Mouse (Mus musculus) adrenal gland, postnatal 10 days (tissue): ENCODE data around the gene Tm4sf19. TPM values are rescaled to one million over a fixed set of nuclear protein-coding genes. Genes with fewer than 3 reads are reported as not detected.

Source experiments
- DNase-seq: peaks from one replicate; pipeline ENCODE4 v3.0.0; 2021; ENCODE audit warnings: mixed read lengths
- long read RNA-seq, 2 experiments: library from polyadenylated mRNA; stranded (forward); transcript quantifications; one replicate each; pipeline ENCODE4 v2.0.0; 2021
- total RNA-seq, 2 experiments: library from RNA; stranded (reverse); gene quantifications; 2 replicates each; pipeline ENCODE4 v1.2.3; 2021

Tm4sf19 gene
- under 1 TPM in 1 of 2 experiments, not detected in 1; 0.42 TPM for total RNA-seq
- long read RNA-seq, experiment 1: 0 reads
- long read RNA-seq, experiment 2: 0 reads

- peak; percentile 13 for DNase-seq
These were observed at the start of gene Tm4sf19 for GRCm38 (mm10) chr16:32400267-32400666. Gene Tm4sf19, plus strand, starts transcription at chr16:32400506.

- no peak for DNase-seq
These were observed 49.5 kb upstream of the Tm4sf19 start for GRCm38 (mm10) chr16:32350776-32351175.

DNA sequence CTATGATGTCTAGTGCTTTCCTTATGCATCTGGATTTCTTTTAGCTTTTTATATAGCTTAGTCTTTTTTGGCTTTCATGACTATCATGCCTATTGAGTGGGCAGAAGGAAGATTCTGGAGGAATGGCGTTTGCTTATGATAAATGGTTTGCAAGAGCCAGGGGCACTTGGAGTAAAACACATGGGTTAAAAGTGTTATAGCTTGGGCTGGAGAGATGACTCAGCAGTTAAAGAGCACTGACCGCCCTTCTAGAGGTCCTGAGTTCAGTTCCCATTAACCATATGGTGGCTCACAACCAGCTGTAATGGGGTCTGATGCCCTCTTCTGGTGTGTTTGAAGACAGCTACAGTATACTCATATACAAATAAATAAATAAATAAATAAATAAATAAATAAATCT, 36.8 kb upstream of the Tm4sf19 start:
- DNase-seq: no peak

DNA sequence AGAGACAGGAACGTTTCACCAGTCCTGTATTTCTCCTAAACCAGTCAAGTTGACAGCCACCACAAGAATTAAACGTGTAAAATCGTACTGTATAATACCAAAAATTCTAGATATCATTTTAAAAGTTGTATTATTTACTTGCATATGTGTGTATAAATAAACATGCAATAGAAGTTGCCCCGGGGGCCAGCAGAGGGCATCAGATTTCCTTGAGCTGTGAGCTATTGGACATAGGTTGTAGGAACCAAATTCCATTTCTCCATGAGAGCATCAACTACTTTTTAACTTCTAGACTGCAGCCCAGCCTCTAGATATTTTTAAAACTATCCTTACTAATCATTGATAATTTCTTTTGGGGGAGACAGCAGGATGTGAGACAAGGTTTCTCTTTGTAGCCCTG, 29.0 kb upstream of the Tm4sf19 start:
- DNase-seq: peak; percentile 66

GRCm38 (mm10) chr16:32379575-32379974, 20.7 kb upstream of the Tm4sf19 start:
- DNase-seq: no peak

DNA sequence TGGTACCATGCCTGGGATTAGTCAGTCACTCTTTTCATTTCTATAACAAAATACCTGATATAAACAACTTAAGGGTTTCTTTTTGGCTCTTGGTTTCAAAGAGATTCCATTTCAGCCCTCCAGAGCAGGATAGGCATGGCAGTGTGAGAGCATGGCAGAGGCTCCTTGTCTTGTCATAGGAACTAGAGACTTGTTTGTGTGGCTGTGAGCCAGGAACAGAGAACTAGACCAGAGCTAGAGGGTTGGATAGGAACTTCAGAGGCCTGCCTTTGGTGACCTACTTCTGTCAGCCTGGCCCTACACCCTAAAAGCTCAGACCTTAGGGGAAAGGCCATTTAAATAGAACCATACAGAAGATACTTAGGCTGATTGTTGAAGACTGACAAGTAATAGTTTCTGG, 17.4 kb upstream of the Tm4sf19 start:
- DNase-seq: no peak

GRCm38 (mm10) chr16:32384885-32385284, 15.4 kb upstream of the Tm4sf19 start:
- DNase-seq: no peak

GRCm38 (mm10) chr16:32386826-32387225, 13.5 kb upstream of the Tm4sf19 start:
- no peak for DNase-seq

DNA sequence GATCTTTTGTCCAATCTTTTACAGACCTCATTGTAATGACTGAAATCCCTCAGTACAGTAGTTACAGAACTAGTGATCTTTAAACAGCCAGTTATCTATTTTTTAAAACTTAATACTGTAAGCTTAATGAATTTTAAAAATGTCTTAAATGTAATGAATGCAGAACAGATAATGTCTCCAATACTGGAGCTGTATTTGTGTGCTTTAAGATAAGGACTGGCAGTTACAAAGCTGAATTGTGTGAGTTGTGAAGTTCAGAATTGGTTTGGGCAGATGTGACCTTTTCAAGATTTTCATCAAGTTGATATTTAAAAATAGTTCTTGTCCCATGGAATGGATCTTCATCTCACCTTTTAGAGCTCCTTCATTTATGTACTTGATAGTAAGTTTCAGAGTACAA, 11.3 kb upstream of the Tm4sf19 start:
- no peak for DNase-seq

- no peak for DNase-seq
These were observed 10.5 kb upstream of the Tm4sf19 start for GRCm38 (mm10) chr16:32389841-32390240.

GRCm38 (mm10) chr16:32390882-32391281, 9.4 kb upstream of the Tm4sf19 start:
- DNase-seq: no peak

- DNase-seq: no peak
These were observed 4.4 kb upstream of the Tm4sf19 start for GRCm38 (mm10) chr16:32395679-32396540.

DNA sequence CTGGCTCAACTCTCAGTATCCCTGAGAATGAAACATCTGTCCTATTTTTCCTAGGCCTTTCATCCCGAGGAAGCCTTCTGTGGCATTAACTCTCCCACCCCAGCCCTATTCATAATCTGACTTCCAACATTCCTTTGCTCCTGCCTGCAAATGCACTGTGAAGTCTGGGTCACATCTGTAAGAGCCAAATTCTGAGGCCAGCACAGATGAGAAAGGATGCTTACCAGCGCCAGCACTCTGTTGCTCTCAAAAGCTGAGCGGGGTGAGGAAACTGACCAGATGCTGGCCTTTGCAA, 3.8 kb upstream of the Tm4sf19 start:
- DNase-seq: no peak

- no peak for DNase-seq
These were observed 2.1 kb upstream of the Tm4sf19 start for GRCm38 (mm10) chr16:32398206-32398605.

DNA sequence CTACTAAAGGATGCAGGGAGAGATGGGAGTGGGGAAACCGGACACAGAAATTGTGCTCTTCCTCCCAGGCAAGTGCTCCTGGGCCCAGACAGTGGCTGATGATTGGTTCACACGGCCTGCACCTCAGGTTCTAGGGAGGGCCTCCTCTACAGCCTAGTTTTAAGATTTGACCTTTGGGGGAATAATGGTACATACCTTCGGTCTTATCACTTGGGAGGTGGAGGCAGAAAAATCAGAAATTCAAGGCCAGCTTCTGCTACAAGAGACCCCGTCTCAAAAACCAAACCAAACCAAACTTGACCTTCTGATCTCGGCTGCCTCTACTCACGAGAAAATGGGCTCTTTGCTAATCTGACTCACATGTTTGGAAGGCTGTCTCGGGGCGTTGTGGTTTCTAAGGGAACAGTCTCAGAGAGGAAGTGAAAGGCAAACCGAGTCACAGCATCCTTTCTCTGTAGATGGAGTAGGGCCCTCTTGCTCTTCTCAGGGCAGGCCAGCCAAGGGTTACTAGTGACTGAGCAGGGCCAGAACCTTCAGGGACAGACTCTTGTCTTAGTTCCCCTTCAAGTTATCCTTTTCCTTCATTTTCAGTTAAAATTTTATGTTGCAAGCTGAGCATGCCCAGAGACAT, 1.1 kb downstream of the Tm4sf19 start:
- DNase-seq: no peak

DNA sequence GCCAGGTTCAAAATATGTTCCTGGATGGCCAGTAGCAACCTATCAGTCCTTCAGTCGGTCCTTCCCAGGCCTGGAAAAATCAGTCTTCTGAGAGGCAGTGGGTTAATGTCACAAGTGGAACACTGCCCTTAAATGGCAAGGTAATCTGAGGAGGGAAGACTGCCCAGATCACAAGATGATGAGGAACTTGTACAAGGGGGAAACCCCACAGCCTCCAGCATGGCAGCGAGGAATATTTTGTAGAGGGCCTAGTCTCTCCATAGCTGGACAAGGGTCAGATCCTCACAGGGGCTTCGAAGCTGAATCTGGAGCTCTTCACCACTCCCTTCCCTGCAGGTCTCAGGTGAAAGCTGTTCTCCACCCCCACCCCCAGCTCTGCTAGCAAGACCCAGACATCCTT, 2.5 kb downstream of the Tm4sf19 start:
- no peak for DNase-seq

DNA sequence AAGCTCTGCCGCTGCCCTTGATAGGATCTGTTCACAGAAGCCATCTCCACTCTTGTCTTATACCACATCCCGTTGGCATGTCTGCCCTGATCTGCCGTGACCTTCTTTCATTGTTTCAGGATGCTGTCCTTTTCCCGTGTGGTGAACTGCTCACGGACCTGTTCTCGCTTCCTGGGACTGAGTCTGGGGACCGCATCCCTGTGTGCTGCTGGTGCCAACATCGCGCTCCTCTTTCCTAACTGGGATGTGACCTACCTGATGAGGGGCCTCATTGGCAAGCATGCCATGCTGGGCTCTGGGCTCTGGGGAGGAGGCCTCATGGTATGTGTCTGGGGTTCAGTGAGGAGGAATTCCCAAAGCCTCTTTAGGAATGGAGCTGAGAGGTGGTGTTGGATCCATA, 5.4 kb downstream of the Tm4sf19 start:
- no peak for DNase-seq

GRCm38 (mm10) chr16:32406671-32407070, 6.4 kb downstream of the Tm4sf19 start:
- DNase-seq: no peak

DNA sequence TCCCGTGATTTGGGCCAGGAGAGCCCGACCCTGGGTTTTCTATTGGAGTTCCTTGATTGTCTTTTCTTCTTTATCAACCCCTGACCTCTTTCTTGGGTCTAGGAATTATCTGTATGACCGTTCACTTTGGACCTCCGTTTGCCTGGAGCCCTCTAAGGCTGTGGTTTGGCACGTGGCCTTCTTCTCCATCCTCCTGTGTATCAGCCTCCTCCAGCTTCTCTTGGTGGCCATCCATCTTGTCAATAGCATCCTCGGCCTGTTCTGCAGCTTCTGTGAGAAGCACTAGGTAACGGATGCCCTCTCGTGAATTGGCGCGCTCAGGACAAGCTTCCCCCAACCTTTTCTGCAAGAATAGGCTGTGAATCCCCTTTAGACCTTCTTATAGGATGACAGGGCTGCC, 7.4 kb downstream of the Tm4sf19 start:
- no peak for DNase-seq

DNA sequence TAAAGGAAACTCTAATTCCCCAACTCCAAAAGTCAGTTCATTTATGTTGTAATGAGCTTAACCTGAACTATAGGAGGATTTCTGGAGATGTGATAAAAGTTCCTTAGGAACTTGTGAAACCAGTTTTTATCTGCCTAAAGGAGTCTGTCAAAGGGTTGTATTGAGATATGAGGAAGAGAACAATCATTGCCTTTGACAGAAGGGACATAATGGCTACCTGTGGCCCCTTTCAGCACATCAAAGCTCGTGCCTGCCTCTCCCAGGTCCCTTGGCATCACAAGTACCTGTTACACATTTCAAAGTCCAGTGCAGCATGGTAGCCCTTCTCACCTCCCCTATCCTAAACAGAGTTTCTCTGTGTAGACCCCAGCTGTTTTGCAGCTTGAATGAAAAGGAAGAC, 17.2 kb downstream of the Tm4sf19 start:
- DNase-seq: no peak

DNA sequence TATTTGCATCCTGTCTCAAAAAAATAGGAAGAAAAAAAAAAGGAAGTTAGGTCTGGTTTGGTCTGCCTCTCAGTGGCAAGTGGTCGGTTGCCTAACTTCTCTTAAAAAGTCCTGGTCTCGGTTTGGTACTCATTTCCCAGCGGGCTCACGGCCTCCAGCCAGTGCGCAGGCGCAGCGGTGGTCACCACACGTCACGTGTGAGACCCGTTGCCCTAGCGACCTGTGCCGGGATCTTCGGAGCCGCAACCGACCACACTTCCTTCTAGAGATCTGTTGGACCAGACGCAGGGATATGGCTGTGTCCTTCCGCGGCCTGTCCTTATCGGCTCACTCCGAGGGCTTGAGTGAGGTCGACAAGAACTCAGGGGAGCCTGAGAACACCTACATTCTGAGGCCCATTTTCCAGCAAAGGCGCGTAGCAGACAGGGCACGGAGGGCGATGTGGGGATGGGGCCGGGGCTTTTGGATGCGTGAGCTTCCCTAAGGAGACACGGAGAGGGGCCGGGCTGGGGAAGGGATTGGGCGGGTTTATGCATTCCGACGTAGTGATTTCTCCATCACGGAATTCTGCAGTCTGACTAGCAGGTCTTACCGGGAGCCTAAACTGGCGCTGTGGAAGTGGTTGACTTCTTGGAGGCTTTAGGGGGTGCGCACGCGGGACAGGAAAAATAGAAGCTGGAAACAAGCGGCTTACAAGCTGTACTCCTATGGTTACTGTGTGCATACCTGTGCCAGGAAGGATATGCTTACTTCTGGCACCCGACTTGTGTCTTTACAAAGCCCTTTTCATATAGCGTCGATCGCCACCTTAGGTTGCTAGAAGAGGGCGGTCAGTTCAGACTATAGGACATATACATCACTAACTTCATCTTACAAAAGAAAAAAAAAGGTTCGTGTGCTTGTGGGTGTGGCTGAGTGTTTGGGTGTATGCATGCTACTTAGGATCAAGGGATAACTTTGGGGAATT, 19.5 kb downstream of the Tm4sf19 start, which contains the start of gene Tctex1d2:
Gene Tctex1d2, plus strand, starts transcription at position 186 of the 967 bp plus-strand sequence.
- peak; percentile 96 for DNase-seq

GRCm38 (mm10) chr16:32427506-32427905, 27.2 kb downstream of the Tm4sf19 start:
- DNase-seq: no peak
